Mouse (Mus musculus): Measurements from ENCODE around the gene Tango2.
A peak's percentile ranks its signal among the peaks of the same experiment; 100 is the strongest.
"Not testable (repeated sequence)": the region's sequence is repeated elsewhere in the genome, so short reads cannot be mapped to it uniquely, and the experiment has no call there.

The Tango2 gene

GRCm38 (mm10) chr16:18342650-18343570, 5.0 kb downstream of the Tango2 start:
- DNase-seq (ENCODE audit: inconsistent ontology term), result peak; percentile 20

GRCm38 (mm10) chr16:18342076-18342475, 5.8 kb downstream of the Tango2 start:
- DNase-seq (ENCODE audit: inconsistent ontology term), result no peak

GRCm38 (mm10) chr16:18341605-18342004, 6.3 kb downstream of the Tango2 start:
- DNase-seq (ENCODE audit: inconsistent ontology term), result no peak

DNA sequence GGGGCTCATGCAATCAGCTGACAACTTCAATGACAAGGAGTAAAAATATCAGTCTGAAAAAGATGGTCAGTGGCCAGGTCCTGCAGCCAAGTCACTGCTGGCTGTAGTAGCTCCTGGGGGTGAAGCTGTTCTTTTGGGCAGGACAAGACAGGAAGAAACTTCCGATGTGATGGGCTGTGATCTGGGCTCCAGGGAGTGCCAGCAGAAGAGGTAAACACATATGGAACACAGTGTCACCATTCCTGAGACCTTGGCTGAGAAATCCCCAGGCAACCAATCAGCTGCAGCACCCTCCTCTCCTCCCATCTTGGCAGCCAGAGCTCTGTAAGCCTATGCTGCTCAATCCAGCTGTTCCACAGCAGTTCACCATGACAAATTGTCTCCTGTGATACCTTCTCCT, 8.0 kb downstream of the Tango2 start:
- DNase-seq (ENCODE audit: inconsistent ontology term), result no peak

GRCm38 (mm10) chr16:18337261-18337660, 10.6 kb downstream of the Tango2 start:
- DNase-seq (ENCODE audit: inconsistent ontology term), result no peak

DNA sequence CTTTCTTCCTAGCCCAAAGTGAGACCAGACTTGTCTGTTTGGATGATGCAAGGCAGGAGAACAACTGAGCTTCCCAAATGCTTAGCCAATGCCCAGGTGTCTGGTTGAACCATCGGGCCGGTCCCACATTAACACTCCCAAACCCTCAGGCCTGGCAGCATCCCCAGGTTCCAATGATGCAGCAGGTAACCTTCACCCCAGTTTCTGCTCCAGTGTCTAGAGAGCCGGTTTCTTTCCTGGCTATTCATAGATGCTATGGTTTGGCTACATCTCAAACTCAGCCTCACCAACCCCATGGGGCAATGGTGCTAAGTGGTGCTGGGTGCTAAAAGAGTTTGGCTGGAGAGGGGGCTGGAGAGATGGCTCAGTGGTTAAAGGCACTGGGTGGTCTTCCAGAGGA, 11.9 kb downstream of the Tango2 start:
- DNase-seq (ENCODE audit: inconsistent ontology term), result no peak

DNA sequence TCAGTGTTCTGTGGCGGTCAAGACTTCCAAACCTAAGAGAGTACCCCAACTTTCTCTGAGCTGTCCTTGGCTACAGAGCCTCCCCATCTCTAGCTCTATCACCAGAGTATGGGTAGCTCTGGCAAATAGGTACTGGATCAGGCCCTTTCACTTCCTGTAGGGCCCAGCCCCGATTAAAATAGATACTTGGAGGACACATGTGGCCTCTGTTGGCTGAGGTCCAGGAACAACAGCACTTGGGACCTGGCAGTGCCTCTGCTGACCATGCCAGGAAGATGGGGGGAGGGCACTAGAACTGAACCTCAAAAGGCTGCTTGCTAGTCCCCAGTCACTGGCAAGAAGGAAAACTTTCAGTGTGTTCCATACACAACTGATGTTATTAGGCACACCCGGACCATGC, 13.9 kb downstream of the Tango2 start:
- no peak for DNase-seq (ENCODE audit: inconsistent ontology term)

- DNase-seq (ENCODE audit: inconsistent ontology term), result no peak
Observed at GRCm38 (mm10) chr16:18328524-18328923, 19.4 kb downstream of the Tango2 start.

GRCm38 (mm10) chr16:18327936-18328335, 20.0 kb downstream of the Tango2 start:
- no peak for DNase-seq (ENCODE audit: inconsistent ontology term)

DNA sequence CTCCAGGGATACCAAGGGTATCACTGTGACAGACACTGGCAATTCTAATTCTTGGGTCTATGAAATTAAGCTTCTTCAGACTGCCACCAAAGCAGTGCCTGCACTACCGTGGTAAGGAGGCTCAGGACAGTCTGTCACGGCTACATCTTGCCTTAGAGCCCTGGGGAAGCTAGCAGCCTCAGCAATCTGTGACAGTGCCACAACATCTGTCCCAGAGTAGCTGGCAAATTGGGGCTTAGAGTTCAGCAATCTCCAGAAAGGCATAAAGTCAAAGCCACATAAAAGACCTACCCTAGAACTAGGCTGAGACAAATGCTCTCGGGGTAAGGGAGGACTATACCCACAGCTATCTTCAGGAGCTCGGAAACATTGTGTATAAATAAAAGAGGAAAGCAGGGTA, 22.2 kb downstream of the Tango2 start:
- no peak for DNase-seq (ENCODE audit: inconsistent ontology term)

GRCm38 (mm10) chr16:18324031-18324430, 23.9 kb downstream of the Tango2 start:
- DNase-seq (ENCODE audit: inconsistent ontology term), result no peak

DNA sequence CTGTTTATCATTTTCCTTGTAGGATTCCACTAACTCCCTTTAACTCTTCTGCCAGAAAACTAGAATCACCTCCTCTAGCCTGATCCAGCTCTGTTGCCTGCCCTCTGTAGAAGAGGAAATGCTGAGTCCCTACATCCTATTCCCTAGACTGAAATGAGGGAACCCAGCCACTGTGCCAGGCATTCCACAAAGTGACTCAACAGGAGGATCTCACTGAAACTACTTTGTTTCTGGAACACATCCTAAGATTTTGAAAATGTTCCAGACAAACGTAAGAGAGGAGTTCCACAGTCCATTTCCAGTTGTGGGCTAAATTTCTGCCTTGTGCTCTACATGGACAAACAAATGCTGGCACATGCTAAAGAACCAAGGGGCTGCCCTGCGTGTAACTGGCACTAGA, 24.4 kb downstream of the Tango2 start:
- DNase-seq (ENCODE audit: inconsistent ontology term), result peak; percentile 85

DNA sequence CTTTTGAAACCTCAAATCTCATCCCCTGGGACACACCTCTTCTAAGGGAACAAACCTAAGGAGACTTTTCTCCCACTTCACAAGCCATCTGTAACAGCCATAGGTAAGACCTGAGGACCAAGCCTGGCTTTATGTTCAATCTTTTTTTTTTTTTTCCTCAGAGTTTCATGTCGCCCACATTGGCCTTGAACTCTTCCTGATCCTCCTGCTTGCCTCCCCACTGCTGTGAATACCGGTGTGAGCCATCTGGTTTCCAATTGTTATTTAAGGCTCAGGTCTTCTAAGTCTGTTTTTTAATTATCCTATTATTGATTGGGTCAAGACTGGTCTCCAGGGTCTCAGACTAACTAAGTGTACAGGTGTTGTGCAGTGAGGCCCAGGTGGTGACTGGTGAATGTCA, 26.5 kb downstream of the Tango2 start:
- DNase-seq (ENCODE audit: inconsistent ontology term), result no peak

DNA sequence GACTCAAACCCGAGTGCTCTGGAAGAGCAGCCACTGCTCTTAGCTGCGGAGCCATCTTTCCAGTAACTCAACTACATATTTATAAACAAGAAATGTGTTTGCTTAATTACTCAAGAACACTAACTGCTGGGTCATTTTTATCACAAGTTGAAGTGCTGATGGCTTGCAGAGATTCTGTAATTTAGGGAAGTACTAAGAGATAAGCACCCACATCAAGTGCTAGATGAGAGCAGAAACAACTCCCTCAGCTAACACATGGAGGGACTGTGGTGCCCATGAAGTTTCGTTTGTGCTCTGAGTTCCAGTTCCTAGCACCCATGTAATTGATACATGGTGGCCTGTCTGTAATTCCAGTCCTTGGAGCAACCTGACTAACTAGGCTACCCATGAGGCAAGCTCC, 28.9 kb downstream of the Tango2 start:
- DNase-seq (ENCODE audit: inconsistent ontology term), result no peak

GRCm38 (mm10) chr16:18308159-18308558, 39.7 kb downstream of the Tango2 start:
- no peak for DNase-seq (ENCODE audit: inconsistent ontology term)

- DNase-seq (ENCODE audit: inconsistent ontology term), result not testable (repeated sequence)
Observed at GRCm38 (mm10) chr16:18289614-18290013, 58.3 kb downstream of the Tango2 start.

GRCm38 (mm10) chr16:18289067-18289588, 58.8 kb downstream of the Tango2 start, which contains the start of gene Dgcr8:
Gene Dgcr8 (minus strand): TSS chr16:18289246.
- peak; percentile 99 for DNase-seq (ENCODE audit: inconsistent ontology term)

GRCm38 (mm10) chr16:18288581-18289061, 59.3 kb downstream of the Tango2 start:
- DNase-seq (ENCODE audit: inconsistent ontology term), result peak; percentile 90

DNA sequence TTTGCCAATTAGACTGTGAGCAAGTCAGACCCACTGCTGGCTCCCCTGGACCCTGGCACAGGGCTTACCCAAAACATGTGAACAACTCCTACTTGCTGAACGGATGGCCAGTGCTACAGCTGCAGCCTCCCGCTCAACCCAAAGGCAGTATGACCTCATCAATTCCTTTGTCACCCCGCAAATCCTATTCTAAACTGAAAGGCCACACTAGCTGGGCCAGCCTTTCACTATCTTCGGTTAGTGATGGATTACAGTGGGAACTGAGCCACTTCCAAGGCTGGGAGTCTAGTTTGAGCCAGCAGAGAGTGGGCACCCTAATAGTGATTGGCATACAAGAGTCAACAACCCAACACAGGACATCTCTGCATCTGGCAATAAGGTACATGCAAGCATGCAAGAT, 59.7 kb downstream of the Tango2 start:
- DNase-seq (ENCODE audit: inconsistent ontology term), result peak; percentile 50

- DNase-seq (ENCODE audit: inconsistent ontology term), result peak; percentile 25
Observed at GRCm38 (mm10) chr16:18275166-18275565, 72.7 kb downstream of the Tango2 start.

DNA sequence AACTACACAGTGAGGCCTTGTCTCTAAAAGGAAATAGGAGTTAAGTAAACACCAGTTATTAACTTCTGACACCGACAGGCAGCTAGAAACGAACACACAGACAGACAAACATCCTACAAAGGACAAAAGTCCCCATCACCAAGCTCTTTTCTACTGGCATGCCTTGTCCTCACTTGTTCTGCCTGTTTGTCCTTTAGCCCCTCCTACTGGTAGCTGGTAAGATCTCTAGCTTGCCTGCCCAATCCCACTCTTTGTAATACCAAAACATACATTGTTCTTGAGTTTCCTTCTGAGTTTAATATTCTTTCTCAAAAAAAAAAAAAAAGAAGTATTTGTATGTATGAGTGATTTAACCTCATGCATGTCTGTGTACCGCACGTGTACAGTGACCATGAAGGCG, 79.7 kb downstream of the Tango2 start:
- DNase-seq (ENCODE audit: inconsistent ontology term), result no peak

GRCm38 (mm10) chr16:18265024-18265423, 82.9 kb downstream of the Tango2 start:
- no peak for DNase-seq (ENCODE audit: inconsistent ontology term)

DNA sequence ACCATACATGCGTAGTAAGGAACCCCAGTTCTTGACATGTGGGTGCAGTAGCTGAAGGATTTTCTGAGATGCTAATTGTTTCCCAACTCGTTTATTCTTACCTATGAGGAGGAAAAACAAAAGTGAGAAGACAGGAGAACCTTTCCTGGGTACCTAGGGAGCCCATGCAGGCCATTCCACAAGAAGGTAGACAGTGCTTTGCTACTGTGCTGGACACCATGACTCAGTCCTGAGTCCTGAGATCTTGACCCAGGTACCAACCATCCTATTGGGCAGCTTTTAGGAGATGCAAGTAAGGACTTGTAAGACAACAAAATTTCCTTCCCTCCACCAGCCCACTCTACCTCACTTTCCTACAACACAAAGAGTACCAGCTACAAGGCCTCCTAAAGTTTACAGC, 89.7 kb downstream of the Tango2 start, which contains the start of gene Gm49776:
Gm49776 (minus strand) TSS at position 101 of the 400 bp plus-strand sequence.
- DNase-seq (ENCODE audit: inconsistent ontology term), result no peak
